Comparison of ENCODE assay signal across 8 mouse cellular contexts in genomic region chr2:120170726-120171125, GRCm38 (mm10). TPM values are rescaled to one million over a fixed set of nuclear protein-coding genes. Genes with fewer than 3 reads are reported as not detected.
A peak's percentile ranks its signal among the peaks of the same experiment; 100 is the strongest.
DNase-seq lines count a peak whose midpoint lies in the region; ATAC-seq and TF ChIP-seq lines count a peak whose summit lies in the region.

No protein-coding gene starts in this region.

- TF ChIP-seq EP300 in lung, postnatal 0 days (IDR thresholded peaks at IDR 0.05): no peak

- no peak for ATAC-seq in hindbrain, embryonic 11.5 days (ENCODE audit: low FRiP score)
- ATAC-seq in hindbrain, embryonic 16.5 days: no peak
- peak; percentile 32; the same call in 1 of the 2 replicates for ATAC-seq in lung, postnatal 0 days

- H3K4me2 ChIP-seq in hindbrain, embryonic 11.5 days (replicated peaks; ENCODE audit: low read depth, low read length): no peak overlapping the region
- no peak overlapping the region for H3K4me2 ChIP-seq in hindbrain, embryonic 16.5 days (ENCODE audit: low read length)
- H3K4me2 ChIP-seq in lung, postnatal 0 days (replicated peaks; ENCODE audit: low read depth, low read length): no peak overlapping the region

- no peak overlapping the region for H3K27ac ChIP-seq in hindbrain, embryonic 11.5 days (ENCODE audit: low read depth, low read length)
- no peak overlapping the region for H3K27ac ChIP-seq in hindbrain, embryonic 16.5 days (ENCODE audit: low read depth, low read length)
- H3K27ac ChIP-seq in lung, postnatal 0 days (ENCODE audit: low read length): no peak overlapping the region
- no peak overlapping the region for H3K27ac ChIP-seq in cerebellum, adult 2 months (ENCODE audit: insufficient read depth, low read length)

- H3K9me3 ChIP-seq in hindbrain, embryonic 11.5 days (ENCODE audit: control insufficient read depth, low read length): no peaks in the 10 kb centered on the region
- no peaks in the 10 kb centered on the region for H3K9me3 ChIP-seq in hindbrain, embryonic 16.5 days (ENCODE audit: control insufficient read depth, low read length)
- no peaks in the 10 kb centered on the region for H3K9me3 ChIP-seq in lung, postnatal 0 days (ENCODE audit: low read length)

- H3K4me3 ChIP-seq in hindbrain, embryonic 11.5 days (ENCODE audit: low read depth, low read length): no peak overlapping the region
- H3K4me3 ChIP-seq in hindbrain, embryonic 16.5 days (ENCODE audit: low read length): no peak overlapping the region
- no peak overlapping the region for H3K4me3 ChIP-seq in C2C12 (ENCODE audit: insufficient read depth, poor library complexity, severe bottlenecking)
- no peak overlapping the region for H3K4me3 ChIP-seq in lung, postnatal 0 days (ENCODE audit: low read depth, low read length)
- no peak overlapping the region for H3K4me3 ChIP-seq in cerebellum, adult 2 months (replicated peaks; ENCODE audit: insufficient read depth, low read depth, low read length)

- no peak overlapping the region for H3K9ac ChIP-seq in hindbrain, embryonic 11.5 days (ENCODE audit: low read depth, low read length)
- no peak overlapping the region for H3K9ac ChIP-seq in hindbrain, embryonic 16.5 days (ENCODE audit: low read depth, low read length)
- no peak overlapping the region for H3K9ac ChIP-seq in lung, postnatal 0 days (replicated peaks; ENCODE audit: low read depth)

- no peak overlapping the region for H3ac ChIP-seq in C2C12 (ENCODE audit: control insufficient read depth, insufficient read length, low read depth)

- H3K36me3 ChIP-seq in hindbrain, embryonic 11.5 days (ENCODE audit: control insufficient read depth, insufficient read depth, low read length): no peaks in the 10 kb centered on the region
- H3K36me3 ChIP-seq in hindbrain, embryonic 16.5 days (ENCODE audit: control insufficient read depth, insufficient read depth, low read length): no peaks in the 10 kb centered on the region
- no peaks in the 10 kb centered on the region for H3K36me3 ChIP-seq in C2C12 (ENCODE audit: control insufficient read depth, insufficient read depth)
- H3K36me3 ChIP-seq in lung, postnatal 0 days (ENCODE audit: insufficient read depth, low read length): no peaks in the 10 kb centered on the region

- H3K4me1 ChIP-seq in hindbrain, embryonic 11.5 days (replicated peaks; ENCODE audit: control insufficient read depth, insufficient read depth, low read length): no peaks in the 10 kb centered on the region
- no peaks in the 10 kb centered on the region for H3K4me1 ChIP-seq in hindbrain, embryonic 16.5 days (ENCODE audit: control insufficient read depth, insufficient read depth, low read depth, low read length)
- no peaks in the 10 kb centered on the region for H3K4me1 ChIP-seq in lung, postnatal 0 days (ENCODE audit: insufficient read depth, low read depth, low read length)
- no peaks in the 10 kb centered on the region for H3K4me1 ChIP-seq in cerebellum, adult 2 months (ENCODE audit: control insufficient read depth, insufficient read depth, low read length)

- WGBS in hindbrain, embryonic 11.5 days: 72% methylated on average over 1 of the region's 1 CpGs
- 59% methylated on average over 1 of the region's 1 CpGs for WGBS in hindbrain, embryonic 16.5 days
- 31% methylated on average over 1 of the region's 1 CpGs for WGBS in lung, postnatal 0 days
- WGBS in cerebellum, adult 2 months: 48% methylated on average over 1 of the region's 1 CpGs

- TF ChIP-seq POLR2A in cerebellum, adult 2 months (IDR thresholded peaks at IDR 0.05; ENCODE audit: borderline replicate concordance, insufficient read depth, low read length): no peak

- no peaks in the 10 kb centered on the region for H3K79me3 ChIP-seq in C2C12 (ENCODE audit: low read depth)

- TF ChIP-seq CTCF in C2C12 (IDR thresholded peaks at IDR 0.05; ENCODE audit: control insufficient read depth, insufficient read depth, insufficient read length): peak; percentile 14
- peak; percentile 77 for TF ChIP-seq CTCF in lung, postnatal 0 days (IDR thresholded peaks at IDR 0.05)
- TF ChIP-seq CTCF in cerebellum, adult 2 months (IDR thresholded peaks at IDR 0.05; ENCODE audit: borderline replicate concordance, insufficient read depth, low read depth, low read length): no peak

- H3K27me3 ChIP-seq in hindbrain, embryonic 11.5 days (ENCODE audit: control insufficient read depth, insufficient read depth, low read length): no peaks in the 10 kb centered on the region
- H3K27me3 ChIP-seq in hindbrain, embryonic 16.5 days (replicated peaks; ENCODE audit: control insufficient read depth, insufficient read depth, low read length): no peaks in the 10 kb centered on the region
- no peaks in the 10 kb centered on the region for H3K27me3 ChIP-seq in C2C12 (ENCODE audit: control insufficient read depth, insufficient read depth, insufficient read length)
- H3K27me3 ChIP-seq in lung, postnatal 0 days (replicated peaks; ENCODE audit: insufficient read depth, low read length): no peaks in the 10 kb centered on the region
- H3K27me3 ChIP-seq in cerebellum, adult 2 months (ENCODE audit: control insufficient read depth, insufficient read depth, low read length): no peaks in the 10 kb centered on the region

- DNase-seq in hindbrain, embryonic 11.5 days (ENCODE audit: low spot score): peak; percentile 27
- DNase-seq in adrenal gland, postnatal 36 days: peak; percentile 23 to 63
- DNase-seq in heart, postnatal 4 days: peak; percentile 76
- peak; percentile 80 for DNase-seq in lung, postnatal 0 days (ENCODE audit: low spot score)
- no peak for DNase-seq in cerebellum, postnatal 4 days (ENCODE audit: low spot score in 2 of 2)
- no peak for DNase-seq in cerebellum, adult 2 months

- H3K79me2 ChIP-seq in C2C12 (ENCODE audit: control insufficient read depth, insufficient read depth): no peaks in the 10 kb centered on the region

TF ChIP-seq in C2C12, 6 proteins besides CTCF, POLR2A, EP300 and RAD21:
- TF ChIP-seq MAX (IDR thresholded peaks at IDR 0.05): no peak
- no peak for TF ChIP-seq MYOD1 (IDR thresholded peaks at IDR 0.05; ENCODE audit: control insufficient read depth, insufficient read length, low read depth)
- TF ChIP-seq MYOG (IDR thresholded peaks at IDR 0.05; ENCODE audit: control insufficient read depth, extremely low read depth, insufficient read length): no peak
- TF ChIP-seq FOSL1 (IDR thresholded peaks at IDR 0.05; ENCODE audit: insufficient read depth, low read length, poor library complexity, severe bottlenecking): no peak
- TF ChIP-seq CEBPB (IDR thresholded peaks at IDR 0.05; ENCODE audit: low read depth): no peak
- TF ChIP-seq USF1 (IDR thresholded peaks at IDR 0.05; ENCODE audit: low read depth): no peak

RNA-seq across cellular contexts. Expression of gene Ehd4, which starts 16.3 kb away (rescaled TPM):
- 13.6 and 18.3 TPM in 2 replicates for polyA plus RNA-seq in hindbrain, embryonic 11.5 days (2014; fragmentation: Nextera tagmentation; extraction: Ambion mirVana)
- 19.2 and 20.7 TPM in 2 replicates for polyA plus RNA-seq in hindbrain, embryonic 16.5 days (2015; fragmentation: Nextera tagmentation; extraction: Ambion mirVana)
- polyA plus RNA-seq in C2C12 (2012; fragmentation: generic; extraction: Trizol): 60.1 TPM
- 10 to 100 TPM; 44.5 to 48.7 TPM for total RNA-seq in adrenal gland, postnatal 36 days (2021)
- 100 to 1,000 TPM; 461 to 503 TPM for total RNA-seq in heart, postnatal 4 days (2021)
- 228 and 262 TPM in 2 replicates for polyA plus RNA-seq in lung, postnatal 0 days (2015; fragmentation: Nextera tagmentation; extraction: Ambion mirVana)
- polyA plus RNA-seq in cerebellum, adult 2 months (2012; rRNA removed): 13.2 and 14.3 TPM in 2 replicates

Comparison
In these comparisons a context has a peak if more than half of its experiments do, and no peak if none do; other contexts are left out.
1. DNase-seq: peak in hindbrain, embryonic 11.5 days (single experiment), adrenal gland, postnatal 36 days (2 of 2), heart, postnatal 4 days (single experiment) and lung, postnatal 0 days (single experiment); none in cerebellum, postnatal 4 days (0 of 2) and cerebellum, adult 2 months (0 of 2).